Mouse (Mus musculus): ENCODE results near the gene Gm37240. TPM values are rescaled to one million over a fixed set of nuclear protein-coding genes. Genes with fewer than 3 reads are reported as not detected.
"Not testable (repeated sequence)": the region's sequence is repeated elsewhere in the genome, so short reads cannot be mapped to it uniquely, and the experiment has no call there.

Gene Gm37240
- polyA plus RNA-seq, 1 experiment from 2014 or later: 0.82 TPM

DNA sequence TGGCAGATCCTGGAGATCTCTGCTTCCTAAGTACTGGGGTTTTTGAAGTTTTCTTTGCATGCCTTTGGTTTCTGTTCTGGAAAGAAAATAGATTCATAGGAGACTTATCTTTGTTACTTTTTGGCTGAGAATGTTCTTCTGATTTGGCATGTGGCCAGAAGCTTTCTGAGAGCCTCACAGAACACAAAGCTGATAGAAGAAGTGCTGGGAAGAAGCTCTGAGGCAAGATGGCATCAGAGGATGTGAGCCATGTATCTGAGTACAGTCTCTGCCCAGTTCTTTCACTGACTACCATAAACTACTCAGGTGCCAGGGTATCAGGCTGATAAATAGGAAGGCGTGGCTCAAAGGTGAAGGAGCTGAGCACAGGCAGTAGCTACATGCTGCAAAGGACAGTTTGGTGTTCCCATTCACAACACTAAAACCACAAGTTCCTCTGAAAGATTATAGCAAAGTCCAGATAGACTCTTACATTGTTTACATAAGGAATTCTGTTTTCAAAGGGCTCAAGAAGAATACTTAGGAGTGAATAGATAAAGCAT, 1019.8 kb downstream of the Gm37240 start:
- DNase-seq (ENCODE audit: low spot score): no peak
- Histone ChIP-seq H3K27me3 (ENCODE audit: control insufficient read depth, insufficient read depth, low read length) (no peaks in the 10 kb centered on the region), H3K9ac (ENCODE audit: low read length) (no peak overlapping the region), H3K9me3 (ENCODE audit: control insufficient read depth, low read length) (no peaks in the 10 kb centered on the region), H3K27ac (ENCODE audit: low read depth, low read length) (0 out of 2 replicates have a peak overlapping the region, but pooled peaks have one; percentile 14), H3K36me3 (ENCODE audit: control insufficient read depth, insufficient read depth, low read length) (no peaks in the 10 kb centered on the region), H3K4me2 (ENCODE audit: low read depth) (no peak overlapping the region), H3K4me3 (ENCODE audit: low read depth, low read length) (no peak overlapping the region), H3K4me1 (ENCODE audit: control insufficient read depth, insufficient read depth, low read length) (no peaks in the 10 kb centered on the region; the same call in 1 of the 2 replicates)
- 50% methylated on average over 1 of the region's 1 CpGs for WGBS
- ATAC-seq (ENCODE audit: insufficient read depth, low FRiP score, low TSS enrichment): no peak

- Histone ChIP-seq H3K27me3 (ENCODE audit: control insufficient read depth, insufficient read depth, low read length) (no peaks in the 10 kb centered on the region), H3K36me3 (ENCODE audit: control insufficient read depth, insufficient read depth, low read length) (no peaks in the 10 kb centered on the region), H3K4me1 (ENCODE audit: control insufficient read depth, insufficient read depth, low read length) (no peaks in the 10 kb centered on the region; the same call in 1 of the 2 replicates), H3K4me3 (ENCODE audit: low read depth, low read length) (no peak overlapping the region), H3K9me3 (ENCODE audit: control insufficient read depth, low read length) (no peaks in the 10 kb centered on the region), H3K4me2 (ENCODE audit: low read depth) (no peak overlapping the region), H3K9ac (ENCODE audit: low read length) (no peak overlapping the region), H3K27ac (ENCODE audit: low read depth, low read length) (no peak overlapping the region)
- DNase-seq (ENCODE audit: low spot score) (no peak), ATAC-seq (ENCODE audit: insufficient read depth, low FRiP score, low TSS enrichment) (no peak)
- WGBS: 71% methylated on average over 4 of the region's 4 CpGs
Observed at GRCm38 (mm10) chr3:84866866-84867265, 1020.5 kb downstream of the Gm37240 start.

DNA sequence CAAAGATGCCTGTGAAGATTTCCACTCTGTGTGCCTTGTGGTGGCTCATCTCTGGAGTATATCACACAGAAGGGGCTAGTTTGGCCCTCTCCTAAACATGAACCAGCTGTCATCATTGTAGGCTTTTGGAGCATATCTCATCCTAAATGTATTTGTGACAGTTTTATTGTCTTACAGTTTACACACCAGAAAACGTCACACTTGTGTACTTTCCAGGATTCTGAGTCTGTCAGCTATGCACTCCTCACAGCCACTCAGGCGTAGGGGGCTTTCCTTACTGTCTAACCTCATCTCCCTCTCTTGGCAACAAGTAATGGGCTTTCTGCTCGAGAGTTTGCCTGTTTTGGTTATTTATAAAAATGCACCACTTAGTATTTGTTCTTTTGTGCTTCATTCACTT, 1021.6 kb downstream of the Gm37240 start:
- Histone ChIP-seq H3K27ac (ENCODE audit: low read depth, low read length) (no peak overlapping the region), H3K36me3 (ENCODE audit: control insufficient read depth, insufficient read depth, low read length) (no peaks in the 10 kb centered on the region), H3K9me3 (ENCODE audit: control insufficient read depth, low read length) (no peaks in the 10 kb centered on the region), H3K27me3 (ENCODE audit: control insufficient read depth, insufficient read depth, low read length) (no peaks in the 10 kb centered on the region), H3K4me3 (ENCODE audit: low read depth, low read length) (no peak overlapping the region), H3K4me2 (ENCODE audit: low read depth) (no peak overlapping the region), H3K4me1 (ENCODE audit: control insufficient read depth, insufficient read depth, low read length) (no peaks in the 10 kb centered on the region; the same call in 1 of the 2 replicates), H3K9ac (ENCODE audit: low read length) (no peak overlapping the region)
- 77% methylated on average over 3 of the region's 3 CpGs for WGBS
- DNase-seq (ENCODE audit: low spot score) (no peak), ATAC-seq (ENCODE audit: insufficient read depth, low FRiP score, low TSS enrichment) (no peak)

- H3K9me3 ChIP-seq (ENCODE audit: control insufficient read depth, low read length); H3K36me3 ChIP-seq (ENCODE audit: control insufficient read depth, insufficient read depth, low read length); H3K4me2 ChIP-seq (ENCODE audit: low read depth); H3K4me1 ChIP-seq (ENCODE audit: control insufficient read depth, insufficient read depth, low read length); H3K4me3 ChIP-seq (ENCODE audit: low read depth, low read length); H3K9ac ChIP-seq (ENCODE audit: low read length); H3K27me3 ChIP-seq (ENCODE audit: control insufficient read depth, insufficient read depth, low read length); H3K27ac ChIP-seq (ENCODE audit: low read depth, low read length); ATAC-seq (ENCODE audit: insufficient read depth, low FRiP score, low TSS enrichment); DNase-seq (ENCODE audit: low spot score): not testable (repeated sequence)
- WGBS: 98% methylated on average over 3 of the region's 3 CpGs
Observed at GRCm38 (mm10) chr3:84861817-84862216, 1025.5 kb downstream of the Gm37240 start.

DNA sequence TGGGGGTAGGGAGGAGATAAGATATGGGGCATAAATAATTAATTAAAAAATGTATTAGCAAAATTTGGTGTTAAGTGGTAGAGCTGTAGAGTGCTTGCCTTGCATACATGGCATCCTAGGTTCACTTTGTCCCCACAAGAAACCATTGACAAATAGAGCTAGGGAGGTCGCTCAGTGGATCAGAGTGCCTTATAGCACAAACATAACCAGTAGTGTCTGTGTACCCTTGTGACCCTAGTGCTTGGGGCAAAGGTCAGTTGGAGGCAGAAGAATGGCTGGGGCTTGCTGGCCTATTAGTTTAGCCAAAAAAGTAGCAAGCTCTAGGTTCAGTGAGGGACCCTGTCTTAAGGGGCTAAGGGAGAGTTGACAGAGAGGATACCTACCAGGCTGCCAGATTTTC, 1026.6 kb downstream of the Gm37240 start:
- Histone ChIP-seq H3K4me1 (ENCODE audit: control insufficient read depth, insufficient read depth, low read length) (no peaks in the 10 kb centered on the region), H3K27me3 (ENCODE audit: control insufficient read depth, insufficient read depth, low read length) (no peaks in the 10 kb centered on the region), H3K27ac (ENCODE audit: low read depth, low read length) (no peak overlapping the region), H3K9me3 (ENCODE audit: control insufficient read depth, low read length) (no peaks in the 10 kb centered on the region), H3K4me3 (ENCODE audit: low read depth, low read length) (no peak overlapping the region), H3K9ac (ENCODE audit: low read length) (no peak overlapping the region), H3K36me3 (ENCODE audit: control insufficient read depth, insufficient read depth, low read length) (no peaks in the 10 kb centered on the region), H3K4me2 (ENCODE audit: low read depth) (no peak overlapping the region)
- WGBS: 57% methylated on average over 1 of the region's 1 CpGs
- ATAC-seq (ENCODE audit: insufficient read depth, low FRiP score, low TSS enrichment) (no peak), DNase-seq (ENCODE audit: low spot score) (no peak)

- ATAC-seq (ENCODE audit: insufficient read depth, low FRiP score, low TSS enrichment) (no peak), DNase-seq (ENCODE audit: low spot score) (no peak)
- WGBS: 95% methylated on average over 1 of the region's 1 CpGs
- Histone ChIP-seq H3K4me2 (ENCODE audit: low read depth) (no peak overlapping the region), H3K9me3 (ENCODE audit: control insufficient read depth, low read length) (no peaks in the 10 kb centered on the region), H3K4me3 (ENCODE audit: low read depth, low read length) (no peak overlapping the region), H3K27me3 (ENCODE audit: control insufficient read depth, insufficient read depth, low read length) (no peaks in the 10 kb centered on the region), H3K27ac (ENCODE audit: low read depth, low read length) (no peak overlapping the region), H3K36me3 (ENCODE audit: control insufficient read depth, insufficient read depth, low read length) (no peaks in the 10 kb centered on the region), H3K4me1 (ENCODE audit: control insufficient read depth, insufficient read depth, low read length) (no peaks in the 10 kb centered on the region), H3K9ac (ENCODE audit: low read length) (no peak overlapping the region)
Observed at GRCm38 (mm10) chr3:84854440-84854839, 1032.9 kb downstream of the Gm37240 start.

DNA sequence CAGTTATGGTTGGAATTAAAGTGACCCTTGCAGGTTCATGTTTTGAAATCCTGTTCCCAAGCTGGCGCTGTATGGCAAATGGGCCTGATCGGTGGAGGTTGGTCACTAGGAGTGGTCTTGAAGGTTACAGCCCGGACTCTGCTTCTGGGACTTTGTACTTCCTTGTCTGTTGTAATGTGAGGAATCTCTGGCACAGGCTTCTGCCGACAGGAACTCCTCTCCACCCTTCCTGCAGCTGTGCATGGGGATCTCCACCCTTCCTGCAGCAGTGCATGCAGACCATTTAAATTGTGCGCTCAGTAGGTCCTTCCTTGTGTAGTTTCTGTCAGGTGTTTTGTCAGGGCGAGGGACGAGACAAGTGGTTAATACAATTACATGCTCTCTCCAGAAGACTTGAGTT, 1034.4 kb downstream of the Gm37240 start:
- no peak overlapping the region for H3K9ac ChIP-seq (ENCODE audit: low read length)
- H3K4me2 ChIP-seq (ENCODE audit: low read depth): no peak overlapping the region
- ATAC-seq (ENCODE audit: insufficient read depth, low FRiP score, low TSS enrichment) (no peak), DNase-seq (ENCODE audit: low spot score) (no peak)
- H3K9me3 ChIP-seq (ENCODE audit: control insufficient read depth, low read length): no peaks in the 10 kb centered on the region
- H3K36me3 ChIP-seq (ENCODE audit: control insufficient read depth, insufficient read depth, low read length): no peaks in the 10 kb centered on the region
- no peak overlapping the region for H3K27ac ChIP-seq (ENCODE audit: low read depth, low read length)
- no peaks in the 10 kb centered on the region for H3K27me3 ChIP-seq (ENCODE audit: control insufficient read depth, insufficient read depth, low read length)
- WGBS: 89% methylated on average over 7 of the region's 7 CpGs
- no peaks in the 10 kb centered on the region for H3K4me1 ChIP-seq (ENCODE audit: control insufficient read depth, insufficient read depth, low read length)
- H3K4me3 ChIP-seq (ENCODE audit: low read depth, low read length): no peak overlapping the region

DNA sequence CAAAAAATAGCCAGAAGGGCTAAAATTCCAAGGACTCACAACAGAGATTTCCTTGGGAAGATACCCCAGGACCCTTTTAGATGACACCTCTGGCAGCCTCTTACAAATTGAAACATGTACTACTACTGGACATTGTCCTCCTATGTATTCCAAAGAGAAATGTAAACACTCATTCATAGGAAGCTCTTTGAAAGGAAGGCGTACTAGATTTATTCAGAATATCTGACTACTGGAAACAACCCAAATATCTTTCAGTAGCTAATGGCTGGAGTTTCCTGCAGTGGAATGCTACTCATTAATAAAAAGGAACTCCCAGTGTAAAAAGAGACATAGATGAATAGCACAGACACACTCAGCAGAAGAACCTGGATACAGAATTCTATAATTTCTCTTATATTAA, 1035.5 kb downstream of the Gm37240 start:
- no peak for ATAC-seq (ENCODE audit: insufficient read depth, low FRiP score, low TSS enrichment)
- WGBS: 93% methylated on average over 1 of the region's 1 CpGs
- H3K27ac ChIP-seq (ENCODE audit: low read depth, low read length): no peak overlapping the region

DNA sequence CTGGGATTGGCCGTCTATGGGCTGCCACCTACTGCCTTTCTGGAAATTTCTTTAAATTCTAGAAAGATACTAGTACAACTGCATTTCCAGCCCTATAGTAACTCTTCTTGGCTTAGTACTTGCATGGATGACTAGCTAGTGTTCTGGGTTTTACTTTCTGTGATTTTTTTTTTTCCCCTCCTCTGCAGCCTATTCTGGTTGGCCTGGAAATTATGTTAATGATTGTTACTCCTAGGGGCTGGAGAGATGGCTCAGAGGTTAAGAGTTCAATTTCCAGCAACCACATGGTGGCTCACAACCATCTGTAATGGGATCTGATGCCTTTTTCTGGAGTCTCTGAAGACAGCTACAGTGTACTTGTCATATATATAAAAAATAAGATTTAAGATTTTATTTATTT, 1036.9 kb downstream of the Gm37240 start:
- Histone ChIP-seq H3K4me3 (ENCODE audit: low read depth, low read length) (no peak overlapping the region), H3K36me3 (ENCODE audit: control insufficient read depth, insufficient read depth, low read length) (no peaks in the 10 kb centered on the region), H3K9me3 (ENCODE audit: control insufficient read depth, low read length) (no peaks in the 10 kb centered on the region), H3K27ac (ENCODE audit: low read depth, low read length) (no peak overlapping the region), H3K4me2 (ENCODE audit: low read depth) (no peak overlapping the region), H3K4me1 (ENCODE audit: control insufficient read depth, insufficient read depth, low read length) (no peaks in the 10 kb centered on the region), H3K27me3 (ENCODE audit: control insufficient read depth, insufficient read depth, low read length) (no peaks in the 10 kb centered on the region), H3K9ac (ENCODE audit: low read length) (no peak overlapping the region)
- DNase-seq (ENCODE audit: low spot score): no peak
- no peak for ATAC-seq (ENCODE audit: insufficient read depth, low FRiP score, low TSS enrichment)
- WGBS: 83% methylated on average over 1 of the region's 1 CpGs

More for the DNA sequence above, 1035.5 kb downstream of the Gm37240 start:
- Histone ChIP-seq H3K9me3 (ENCODE audit: control insufficient read depth, low read length) (no peaks in the 10 kb centered on the region), H3K36me3 (ENCODE audit: control insufficient read depth, insufficient read depth, low read length) (no peaks in the 10 kb centered on the region), H3K9ac (ENCODE audit: low read length) (no peak overlapping the region), H3K4me1 (ENCODE audit: control insufficient read depth, insufficient read depth, low read length) (no peaks in the 10 kb centered on the region), H3K4me3 (ENCODE audit: low read depth, low read length) (no peak overlapping the region), H3K4me2 (ENCODE audit: low read depth) (no peak overlapping the region), H3K27me3 (ENCODE audit: control insufficient read depth, insufficient read depth, low read length) (no peaks in the 10 kb centered on the region)
- no peak for DNase-seq (ENCODE audit: low spot score)

Measured in neural tube, embryonic 11.5 days (tissue).